Mouse (Mus musculus): ENCODE results near the gene Mblac1.
"Not testable (repeated sequence)": the region's sequence is repeated elsewhere in the genome, so short reads cannot be mapped to it uniquely, and the experiment has no call there.

The Mblac1 gene

DNA sequence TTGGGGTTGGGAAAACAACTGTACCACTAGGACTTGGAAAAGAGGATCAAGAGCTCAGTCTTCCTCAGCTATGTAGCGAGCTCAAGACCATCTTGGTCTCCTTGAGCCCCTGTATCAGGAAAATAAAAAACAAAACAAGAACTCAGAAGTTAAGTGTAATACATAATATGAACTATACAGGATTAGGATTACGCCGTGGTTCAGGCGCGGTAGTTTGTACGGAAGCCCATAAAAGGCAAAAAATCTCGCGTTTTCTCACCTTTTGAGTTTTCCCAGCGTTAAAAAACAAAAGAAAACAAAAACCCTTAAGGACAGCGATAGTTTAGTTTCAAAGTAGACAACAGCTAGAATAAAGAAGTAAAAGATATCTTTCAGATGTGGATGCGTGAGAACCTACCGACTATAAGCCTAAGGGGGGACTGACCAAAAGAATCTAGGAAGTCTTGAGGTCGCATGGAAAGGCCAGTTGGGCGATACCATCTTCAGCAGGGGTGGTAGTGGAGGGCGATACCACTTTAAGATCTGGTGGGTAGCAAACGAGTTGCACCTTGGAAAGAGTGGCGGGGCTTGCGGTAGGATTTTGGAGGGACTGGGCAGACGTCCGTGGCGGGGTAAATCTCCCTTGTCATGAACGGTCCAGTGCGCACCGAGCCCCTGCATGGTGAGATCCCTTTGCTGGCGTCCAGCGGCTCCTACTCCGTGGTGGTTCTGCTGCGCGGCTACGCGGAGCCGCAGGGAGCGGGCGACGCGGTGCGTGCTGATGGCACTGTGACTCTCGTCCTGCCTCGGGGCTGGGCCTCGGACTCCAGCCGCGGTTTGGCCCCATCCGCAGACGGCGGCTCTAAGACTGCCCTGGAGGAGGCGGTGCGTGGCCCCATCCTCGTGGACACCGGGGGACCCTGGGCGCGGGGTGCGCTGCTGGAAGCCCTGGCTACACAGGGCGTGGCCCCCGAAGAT, at the start of gene Mblac1:
TSS of gene Mblac1 (plus strand) at position 544 of the 957 bp plus-strand sequence.
- peak; percentile 87 for DNase-seq

DNA sequence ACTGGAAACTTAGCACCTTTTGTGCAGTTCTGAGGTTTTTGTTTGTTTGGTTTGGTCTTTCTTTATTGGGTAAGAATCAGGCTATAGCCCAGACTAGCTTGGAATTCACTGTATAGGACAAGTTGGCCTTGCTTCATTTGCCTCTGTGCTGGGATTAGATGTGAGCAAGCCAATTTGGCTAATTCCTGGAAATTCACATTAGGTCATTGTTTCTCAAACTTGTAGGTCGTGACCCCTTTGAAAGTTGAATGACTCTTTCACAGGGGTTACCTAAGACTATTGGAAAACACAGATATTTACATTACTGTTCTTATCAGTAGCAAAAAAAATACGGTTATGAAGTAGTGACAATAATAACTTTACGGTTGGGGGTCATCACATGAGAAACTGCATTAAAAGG, 39.7 kb upstream of the Mblac1 start:
- no peak for DNase-seq

DNA sequence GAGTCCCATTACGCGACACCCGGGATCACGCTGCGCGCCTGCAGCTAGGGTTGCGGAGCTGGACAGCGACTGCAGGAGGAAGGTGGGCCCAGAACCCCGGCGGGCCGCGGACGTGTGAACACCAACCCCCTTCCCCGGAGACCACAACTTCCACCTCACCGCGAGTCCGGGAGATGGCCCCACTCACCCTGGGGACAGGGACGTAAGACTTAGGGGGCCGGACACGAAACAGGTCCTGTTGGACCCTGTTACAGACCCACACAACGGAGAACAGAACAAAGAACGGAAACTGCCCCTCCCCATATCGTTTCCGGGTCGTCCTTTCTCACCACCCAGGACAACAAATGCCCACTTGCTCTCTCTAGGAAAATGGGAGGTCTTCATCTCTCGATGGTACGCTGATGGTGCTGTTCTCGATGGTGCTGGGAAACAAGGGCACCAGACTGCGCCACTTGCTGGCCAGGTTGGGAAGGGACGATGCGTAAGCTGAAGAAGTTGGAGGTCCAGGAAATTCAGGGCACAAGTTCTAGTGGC, 38.6 kb upstream of the Mblac1 start, which contains the start of gene Zfp113:
TSS of gene Zfp113 (minus strand) at position 302 of the 534 bp plus-strand sequence.
- peak; percentile 89 for DNase-seq

DNA sequence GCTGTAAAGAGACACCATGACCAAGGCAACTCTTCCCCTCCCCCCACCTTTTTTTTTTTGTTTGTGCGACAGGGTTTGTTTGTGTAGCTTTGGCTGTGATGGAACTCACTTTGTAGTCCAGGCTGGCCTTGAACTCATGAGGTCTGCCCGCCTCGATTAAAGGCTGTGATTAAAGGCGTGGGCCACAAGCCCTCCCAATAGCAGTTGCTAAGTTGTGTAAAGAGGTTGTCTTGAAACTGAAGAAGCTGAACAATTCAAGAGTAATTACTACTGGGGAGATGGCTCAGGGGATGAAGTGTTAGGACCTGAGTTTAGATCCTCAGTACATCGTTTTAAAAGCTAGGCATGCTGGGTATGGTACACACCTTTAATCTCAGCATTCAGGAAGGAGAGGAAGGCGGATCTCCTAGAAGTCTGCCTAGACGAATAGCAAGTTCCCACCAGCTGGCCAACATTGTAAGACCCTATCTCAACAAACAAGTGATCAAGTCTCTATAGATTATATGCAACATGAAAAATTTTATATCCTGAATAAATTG, 33.8 kb upstream of the Mblac1 start:
- DNase-seq = no peak

DNA sequence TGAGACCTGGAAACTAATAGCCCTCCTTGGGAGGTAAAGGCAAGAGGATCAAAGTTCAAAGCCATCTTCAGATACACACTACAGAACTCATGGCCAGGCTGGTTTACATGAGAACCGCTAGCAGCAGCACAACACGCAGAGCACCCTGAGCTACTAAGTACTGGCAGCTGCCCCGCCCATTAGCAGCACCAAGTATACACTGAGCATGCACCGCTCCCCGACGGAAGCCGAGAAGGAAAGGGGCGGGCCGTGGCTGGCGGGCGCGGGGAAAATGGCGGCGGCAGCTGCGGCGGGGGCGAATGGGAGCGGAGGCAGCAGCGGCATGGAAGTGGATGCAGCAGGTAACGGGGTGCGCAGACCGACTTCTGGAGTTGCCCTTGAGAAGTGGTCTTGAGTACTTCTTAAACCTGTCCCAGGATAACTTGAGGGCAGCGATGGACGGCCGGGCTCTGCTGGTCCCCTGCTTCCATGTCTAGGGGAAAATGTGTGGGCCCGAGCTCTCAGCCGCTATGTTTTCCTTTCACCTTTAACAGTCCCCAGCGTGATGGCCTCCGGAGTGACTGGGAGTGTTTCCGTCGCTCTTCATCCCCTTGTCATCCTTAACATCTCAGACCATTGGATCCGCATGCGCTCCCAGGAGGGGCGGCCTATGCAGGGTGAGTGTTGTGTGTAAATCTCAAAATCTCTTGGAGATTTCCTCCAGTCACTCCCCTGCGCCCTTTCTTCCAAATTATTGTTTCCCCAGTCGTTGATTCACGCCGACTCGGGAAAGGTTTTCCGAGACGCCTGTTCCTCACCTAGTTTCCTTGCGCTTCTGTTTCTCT, 33.1 kb upstream of the Mblac1 start, which contains the start of gene Cops6:
TSS of gene Cops6 (plus strand) at position 230 of the 824 bp plus-strand sequence.
- DNase-seq = peak; percentile 95

DNA sequence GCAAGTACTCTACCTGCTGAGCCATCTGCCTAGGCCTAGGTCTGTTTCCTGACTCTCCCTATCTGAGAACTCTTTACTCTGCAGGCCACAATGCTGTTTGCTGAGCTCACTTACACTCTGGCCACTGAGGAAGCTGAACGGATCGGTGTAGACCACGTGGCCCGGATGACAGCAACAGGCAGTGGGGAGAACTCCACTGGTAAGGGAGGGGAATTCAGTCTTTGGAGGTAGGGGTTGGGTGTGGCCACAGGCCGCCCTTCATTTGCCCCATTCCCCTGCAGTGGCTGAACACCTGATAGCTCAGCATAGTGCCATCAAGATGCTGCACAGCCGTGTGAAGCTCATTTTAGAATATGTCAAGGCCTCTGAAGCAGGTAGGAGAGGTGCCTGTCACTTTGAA, 31.1 kb upstream of the Mblac1 start:
- no peak for DNase-seq

DNA sequence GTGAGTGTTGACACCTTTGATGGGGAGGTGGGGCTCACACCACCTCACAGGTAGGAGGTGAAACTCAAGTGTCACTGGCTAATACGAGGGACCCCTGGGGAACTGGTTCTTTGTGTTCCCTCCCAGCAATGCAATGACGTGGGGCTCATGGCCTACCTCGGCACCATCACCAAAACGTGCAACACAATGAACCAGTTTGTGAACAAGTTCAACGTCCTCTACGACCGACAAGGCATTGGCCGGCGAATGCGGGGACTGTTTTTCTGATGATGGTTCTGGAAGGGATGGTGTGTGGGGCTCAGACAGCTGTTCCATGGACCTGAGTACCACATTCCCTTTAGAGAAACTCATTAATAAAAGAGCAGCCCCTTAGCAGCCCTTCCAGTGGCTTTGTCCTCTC, 30.5 kb upstream of the Mblac1 start:
- DNase-seq = no peak

DNA sequence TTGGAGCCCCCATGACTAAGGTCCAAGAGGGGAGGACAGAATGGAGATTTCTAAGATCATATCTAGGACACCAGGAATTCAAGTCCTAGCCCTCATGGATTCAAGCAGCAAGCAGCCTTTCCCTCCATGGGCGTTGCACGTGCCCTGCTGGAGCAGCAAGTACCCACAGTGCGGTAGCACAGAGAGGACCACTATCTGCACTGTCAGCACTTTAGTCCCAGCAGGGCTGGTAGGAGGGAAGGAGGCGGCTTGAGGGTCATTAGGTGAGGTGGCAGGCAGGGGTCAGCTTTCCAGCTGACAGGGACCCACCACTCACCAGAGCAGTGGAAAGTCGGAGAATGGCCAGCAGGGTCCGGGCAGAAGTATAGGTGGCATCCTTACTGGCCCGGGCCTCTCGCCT, 28.5 kb upstream of the Mblac1 start:
- no peak for DNase-seq

DNA sequence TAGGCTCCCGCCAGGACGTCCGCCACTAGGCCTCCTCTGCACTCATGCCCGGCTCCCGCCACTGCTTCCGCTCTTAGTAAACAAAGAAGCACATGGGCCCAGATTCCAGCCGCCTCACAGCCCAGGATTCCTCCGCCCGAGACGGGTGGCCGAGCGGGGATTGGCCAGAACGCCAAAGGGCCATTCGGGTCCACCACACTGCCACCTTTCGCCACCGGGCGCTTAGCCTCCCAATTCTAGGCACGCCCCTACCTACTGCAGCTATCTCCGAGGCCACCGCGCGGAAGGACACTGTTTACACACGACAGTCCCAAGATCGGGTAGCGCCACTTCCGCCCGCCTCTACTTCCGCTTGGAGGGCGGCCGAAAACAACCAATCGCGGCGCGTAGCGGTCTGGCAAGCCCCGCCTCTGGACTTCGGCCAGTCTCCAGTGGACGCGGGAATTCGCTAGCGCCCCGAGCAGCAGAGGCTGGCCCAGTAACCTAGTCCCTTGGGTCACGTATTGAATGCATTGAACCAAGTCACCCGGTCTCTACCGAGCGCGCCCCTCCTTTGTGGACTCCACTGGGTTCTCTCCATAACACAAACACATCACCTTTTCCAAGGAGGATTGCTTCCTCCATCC, 23.1 kb upstream of the Mblac1 start:
- DNase-seq = peak; percentile 92

DNA sequence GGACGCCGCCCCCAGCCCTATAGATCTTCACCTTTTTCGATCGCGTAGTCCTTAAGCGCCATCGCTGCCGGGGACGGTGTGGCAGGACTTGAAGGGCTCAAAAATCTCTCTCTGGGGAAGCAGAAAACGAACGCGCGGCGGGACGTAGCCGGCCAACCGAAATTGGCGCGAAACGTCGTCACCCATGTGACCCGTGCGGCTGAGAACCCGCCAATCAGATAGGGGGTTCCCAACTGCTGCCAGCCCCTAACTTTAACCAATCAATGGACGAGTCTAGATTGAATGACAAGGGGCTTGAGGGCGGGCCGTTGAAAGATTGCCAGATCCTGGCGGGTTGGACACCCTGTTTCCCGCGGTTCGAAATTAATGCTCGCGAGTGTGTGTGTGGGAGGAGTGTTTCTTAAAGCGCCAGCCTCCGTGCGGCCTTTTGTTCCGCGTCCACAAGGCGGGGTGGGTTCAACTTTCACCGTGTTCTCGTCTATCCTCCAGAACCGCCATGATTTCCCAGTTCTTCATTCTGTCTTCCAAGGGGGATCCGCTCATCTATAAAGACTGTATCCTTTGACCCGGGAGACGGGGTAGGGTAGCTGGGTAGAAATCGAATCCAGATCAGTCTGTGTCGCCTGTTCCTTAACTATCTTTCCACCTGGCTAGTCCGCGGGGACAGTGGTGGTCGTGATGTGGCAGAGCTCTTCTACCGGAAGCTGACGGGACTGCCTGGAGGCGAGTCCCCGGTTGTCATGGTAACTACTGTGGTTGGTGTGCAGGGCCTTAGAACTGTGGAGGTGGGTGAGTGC, 22.2 kb upstream of the Mblac1 start, which contains the start of the genes Ap4m1 and Mcm7:
TSS of gene Ap4m1 (plus strand) at position 308 of the 797 bp plus-strand sequence.
TSS of gene Mcm7 (minus strand) at position 728 of the 797 bp plus-strand sequence.
- peak; percentile 90 for DNase-seq

DNA sequence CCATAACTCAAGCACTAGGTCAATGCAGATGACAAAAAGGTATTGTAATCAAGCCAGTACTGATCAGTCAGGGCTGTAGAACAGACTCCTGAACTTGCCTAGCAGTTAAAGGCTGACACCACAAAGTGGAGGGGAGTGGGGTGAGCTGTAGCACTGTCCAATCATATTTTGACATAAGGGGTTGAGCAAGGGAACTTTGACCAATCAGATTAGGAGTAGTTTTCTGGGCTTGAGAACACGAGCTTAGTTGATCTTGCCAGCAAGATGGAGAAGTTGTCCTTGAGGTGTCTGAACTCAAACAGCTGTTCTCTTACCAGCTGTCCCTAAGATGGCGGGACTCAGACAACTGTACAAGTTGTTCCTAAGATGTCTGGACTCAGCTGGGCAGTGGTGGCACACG, 20.9 kb upstream of the Mblac1 start:
- DNase-seq = no peak

DNA sequence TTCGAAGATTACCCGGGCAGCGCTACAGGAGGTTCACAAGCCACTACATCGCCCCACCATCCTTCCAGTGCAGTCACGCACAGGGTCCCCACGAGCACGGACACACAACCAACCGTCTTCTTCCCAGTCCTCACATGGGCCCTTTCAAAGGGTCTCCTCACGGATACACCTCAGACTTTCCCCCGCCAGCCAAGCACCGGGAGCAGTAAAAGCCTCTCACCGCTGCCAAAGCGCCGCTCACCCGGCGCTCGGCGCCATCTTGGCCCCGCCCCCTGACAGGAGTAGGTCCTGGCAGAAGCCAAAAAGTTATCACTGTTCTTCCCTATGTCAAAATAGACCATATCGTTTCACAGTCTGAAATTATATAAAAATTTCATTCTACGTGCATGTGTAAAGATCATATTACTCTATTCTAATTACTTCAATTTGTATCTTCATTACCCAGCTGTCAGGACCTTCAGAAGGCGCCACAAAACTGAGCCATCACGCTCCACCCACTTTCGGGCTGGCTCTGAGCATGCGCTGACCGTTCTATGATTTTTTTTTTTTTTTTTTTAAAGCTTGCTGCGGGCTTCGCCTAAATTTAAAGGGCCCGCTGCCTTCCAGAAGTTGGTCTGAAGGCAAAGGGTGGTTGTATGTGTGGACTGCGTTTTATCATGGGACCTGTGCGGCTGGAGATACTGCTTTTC, 7.0 kb upstream of the Mblac1 start, which contains the start of the genes Taf6 and Cnpy4:
TSS of gene Taf6 (minus strand) at position 502 of the 689 bp plus-strand sequence.
TSS of gene Cnpy4 (plus strand) at position 536 of the 689 bp plus-strand sequence.
- DNase-seq = peak; percentile 86

DNA sequence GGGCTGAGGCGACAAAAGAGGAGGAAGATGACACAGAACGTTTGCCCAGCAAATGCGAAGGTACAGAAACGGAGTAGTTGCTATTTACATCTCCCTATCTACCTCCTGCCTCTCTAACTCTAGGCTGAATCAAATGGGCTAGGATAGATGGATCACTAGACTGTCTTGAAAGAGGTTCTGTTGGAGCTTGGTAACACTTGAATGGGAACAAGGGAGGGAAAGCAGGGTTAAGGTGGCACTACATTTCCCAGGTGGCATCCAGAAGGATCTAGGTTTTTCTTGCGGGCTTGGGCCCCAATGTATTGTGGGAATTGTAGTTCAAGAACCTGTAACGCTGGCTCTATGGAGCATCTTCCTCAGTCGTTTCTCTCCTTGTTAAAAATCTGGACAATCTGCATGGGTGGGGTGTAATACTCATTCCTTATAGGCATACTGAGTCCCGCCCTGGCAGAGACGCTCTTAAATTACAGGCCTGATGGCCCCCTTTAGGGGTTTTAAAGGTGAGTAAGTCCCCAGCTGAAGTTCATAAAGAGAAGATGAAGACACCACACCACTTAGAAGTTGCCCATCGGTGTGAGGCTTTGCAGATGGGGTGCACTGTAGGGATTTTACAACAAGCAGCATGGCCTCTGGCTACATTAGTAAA, 6.3 kb upstream of the Mblac1 start:
- peak; percentile 69 for DNase-seq

DNA sequence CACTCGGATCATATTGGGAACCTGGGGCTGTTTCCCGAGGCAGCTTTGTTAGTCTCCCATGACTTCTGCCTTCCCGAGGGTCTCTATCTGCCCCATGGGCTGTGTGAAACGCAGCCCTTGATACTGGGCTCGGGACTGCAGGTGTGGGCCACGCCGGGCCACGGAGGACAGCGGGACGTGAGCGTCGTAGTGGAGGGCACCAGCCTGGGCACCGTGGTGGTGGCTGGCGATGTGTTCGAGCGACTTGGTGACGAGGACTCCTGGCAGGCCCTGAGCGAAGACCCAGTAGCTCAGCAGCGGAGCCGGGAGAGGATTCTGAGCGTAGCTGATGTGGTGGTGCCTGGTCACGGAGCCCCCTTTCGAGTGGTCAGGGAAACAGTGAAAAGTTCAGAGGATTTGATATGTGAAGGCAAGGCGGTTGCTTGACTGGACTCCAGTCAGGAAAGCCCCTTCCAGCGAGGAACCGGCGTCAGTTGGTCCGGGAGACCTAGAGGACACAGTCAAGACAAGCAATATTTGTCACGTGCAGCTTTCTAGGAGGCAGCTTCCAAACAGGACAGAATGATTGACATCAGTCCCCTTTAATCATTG, 736 bp downstream of the Mblac1 start:
- DNase-seq = peak; percentile 37

DNA sequence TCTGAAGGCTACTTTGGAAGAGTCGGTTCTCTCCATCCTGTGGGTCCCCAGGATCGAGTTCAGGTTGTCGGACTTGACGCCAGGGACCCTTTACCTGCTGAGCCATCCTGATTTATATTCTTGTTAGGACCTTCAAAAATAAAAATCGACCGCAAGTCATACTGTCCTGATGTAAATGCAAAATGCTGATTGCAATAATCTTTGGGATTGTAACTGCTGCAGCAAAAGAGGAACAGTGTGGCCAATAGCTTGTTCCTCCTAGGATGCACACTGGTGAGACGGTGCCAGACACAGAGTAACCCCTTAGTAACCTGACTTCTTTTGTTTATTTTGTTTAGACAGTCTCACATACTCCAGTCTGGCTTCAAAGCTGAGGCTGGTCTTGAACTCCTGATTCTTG, 1.3 kb downstream of the Mblac1 start:
- DNase-seq = no peak

DNA sequence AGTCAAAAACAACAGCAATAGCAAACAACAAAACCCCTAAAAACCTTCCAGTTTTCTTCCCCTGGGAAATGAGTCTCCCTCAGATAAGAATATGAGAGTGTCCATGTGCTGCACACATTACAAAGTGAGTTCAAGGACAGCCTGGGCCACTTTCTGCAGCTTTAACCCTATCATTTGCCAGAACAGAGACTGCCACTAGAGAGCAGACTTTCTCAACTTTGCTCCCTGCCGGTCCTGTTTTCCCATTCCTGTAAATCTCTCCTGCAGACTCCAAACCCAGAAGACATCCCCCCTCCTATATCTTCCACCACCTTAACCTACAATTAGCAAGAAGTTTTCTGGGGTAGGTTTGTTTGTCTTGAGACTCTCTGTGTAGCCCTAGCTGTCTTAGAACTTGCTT, 5.5 kb downstream of the Mblac1 start:
- DNase-seq = no peak

DNA sequence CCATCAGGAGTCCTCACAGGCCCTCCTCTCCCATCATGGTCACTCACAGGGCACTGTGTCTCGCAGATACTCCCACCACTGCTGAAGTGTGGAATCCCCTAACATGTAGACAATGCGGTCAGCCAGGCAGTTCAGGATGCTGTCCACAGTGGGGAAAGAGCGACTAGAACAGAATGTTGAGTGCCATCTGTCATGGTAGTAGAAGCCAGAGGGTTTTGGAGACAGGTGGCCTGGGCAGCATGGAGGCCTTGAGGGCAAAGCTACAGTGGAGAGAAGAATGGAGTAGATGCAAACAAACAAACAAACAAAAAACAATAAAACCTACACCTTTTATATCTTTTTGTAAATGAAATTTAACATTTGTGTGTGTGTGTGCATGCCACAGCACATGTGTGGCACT, 8.0 kb downstream of the Mblac1 start:
- DNase-seq = no peak

DNA sequence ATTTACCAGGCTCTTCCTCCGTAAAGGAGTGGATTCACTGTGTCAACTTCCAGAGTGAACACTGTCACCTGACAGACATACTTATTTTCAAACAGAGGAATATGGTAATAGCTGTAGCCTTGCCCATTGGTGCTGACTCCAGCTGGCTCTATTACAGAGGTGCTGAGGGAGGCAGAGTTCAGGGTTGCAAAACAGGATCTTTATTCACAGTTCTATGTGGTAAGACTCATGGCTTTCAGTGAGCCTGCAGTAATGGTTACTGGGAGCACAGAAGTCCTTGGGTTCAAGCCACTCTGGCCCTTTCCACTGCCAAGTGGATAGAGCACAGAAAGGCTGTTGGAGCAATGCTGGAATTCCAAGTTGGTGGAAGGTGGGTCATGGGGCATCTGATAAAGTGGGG, 13.1 kb downstream of the Mblac1 start:
- DNase-seq = no peak

DNA sequence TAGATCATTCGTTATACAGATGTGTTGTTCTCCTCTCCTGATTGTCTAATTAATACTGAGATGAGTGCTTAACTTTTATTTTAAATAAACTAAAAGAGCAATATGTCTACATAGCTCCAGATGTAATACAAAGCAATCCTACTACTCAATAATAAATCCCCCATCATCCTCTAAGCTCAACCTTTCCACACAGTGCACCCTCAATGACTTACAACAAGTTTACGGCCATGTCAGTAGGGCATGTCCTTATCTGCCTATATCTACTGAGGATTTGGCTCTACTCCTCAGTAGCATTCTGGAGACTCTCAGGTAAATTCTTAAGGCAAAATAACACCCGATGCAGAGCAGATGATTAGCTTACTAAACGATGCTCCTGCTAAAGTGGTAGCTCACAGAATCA, 13.8 kb downstream of the Mblac1 start:
- DNase-seq = no peak

DNA sequence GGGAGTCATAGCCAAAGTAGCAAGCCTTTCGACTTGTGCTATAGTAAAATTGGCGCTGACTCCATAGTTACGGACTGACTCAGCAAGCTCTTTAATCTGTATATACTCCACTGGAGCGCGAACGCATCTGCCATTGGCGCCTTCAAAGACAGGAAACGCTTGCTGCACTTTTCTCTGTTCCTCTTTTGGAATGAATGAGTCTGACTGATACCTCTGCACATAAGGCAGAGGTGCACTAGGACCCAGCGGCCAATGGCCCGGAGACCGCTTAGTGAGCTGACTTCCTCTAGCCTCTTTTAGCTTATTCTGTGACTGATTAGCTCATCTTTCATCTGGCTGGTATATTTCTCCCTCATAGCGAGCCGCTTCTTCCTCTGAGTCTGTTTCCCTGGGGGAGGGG, 22.5 kb downstream of the Mblac1 start:
- DNase-seq = not testable (repeated sequence)
